Mouse (Mus musculus): ENCODE data around the gene Gm36864.
A peak's percentile ranks its signal among the peaks of the same experiment; 100 is the strongest.

Gm36864 gene

DNA sequence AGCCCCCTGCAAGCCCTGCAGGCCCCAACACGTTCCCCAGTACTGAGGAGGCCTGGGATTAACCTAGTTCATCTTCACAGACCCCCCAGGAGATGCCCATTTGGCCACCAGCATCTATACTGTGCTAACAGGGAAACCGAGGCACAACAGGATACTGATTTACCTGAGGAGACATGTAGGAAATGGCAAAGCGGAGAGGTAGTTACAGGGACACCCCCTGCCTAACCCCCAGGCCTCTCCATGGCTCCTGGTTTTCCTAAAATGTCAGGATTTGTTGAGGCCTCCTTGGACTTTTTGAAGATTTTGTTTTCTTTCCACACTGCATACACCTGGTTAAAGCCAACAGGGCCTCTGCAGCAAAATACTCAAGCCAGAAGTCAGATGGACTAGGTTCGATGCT, 21.3 kb downstream of the Gm36864 start, which contains the start of gene Acp4:
Acp4 (minus strand) TSS at position 101 of the 400 bp plus-strand sequence.
- DNase-seq (ENCODE audit: extremely low spot score): no peak

DNA sequence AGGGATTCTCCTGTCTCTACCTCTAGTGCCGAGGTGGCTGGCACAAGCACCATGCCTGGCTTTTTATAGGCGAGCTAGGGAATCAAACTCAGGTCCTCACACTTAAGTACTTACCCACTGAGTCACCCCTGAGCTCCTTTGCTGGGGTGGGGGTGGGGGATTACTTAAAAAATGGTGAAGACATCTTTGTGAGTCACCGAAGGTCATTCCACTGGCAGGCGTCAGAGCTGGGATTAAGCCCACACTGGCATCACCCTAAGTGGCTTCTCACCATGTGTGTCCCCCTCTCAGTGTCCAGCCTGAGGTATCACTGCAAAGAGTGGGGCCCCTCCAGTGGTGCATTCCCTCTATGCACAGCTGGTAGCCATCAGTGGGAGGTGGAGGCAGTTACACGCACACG, 24.4 kb downstream of the Gm36864 start:
- no peak for DNase-seq (ENCODE audit: extremely low spot score)

DNA sequence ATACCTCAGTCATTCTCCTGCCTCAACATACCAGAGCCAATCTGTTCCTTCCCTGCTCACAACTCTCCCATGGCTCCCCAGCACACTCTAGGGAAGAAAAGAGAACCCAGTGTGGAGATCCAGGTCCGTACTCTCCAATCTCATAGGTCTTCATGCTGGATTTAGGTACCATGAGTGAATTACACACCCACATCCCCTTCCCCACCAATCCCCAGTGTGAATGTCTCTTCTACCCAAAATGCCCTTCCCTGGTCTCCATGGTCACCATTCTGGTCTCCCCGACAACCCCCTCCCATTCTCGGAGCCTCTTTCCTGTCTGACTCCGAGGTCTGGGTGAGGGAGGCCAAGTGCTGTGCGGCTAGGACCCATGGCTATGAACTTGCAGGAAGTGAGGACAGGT, 25.2 kb downstream of the Gm36864 start, which contains the start of gene Gm15517:
Gm15517 (plus strand) TSS at position 301 of the 400 bp plus-strand sequence.
- DNase-seq (ENCODE audit: extremely low spot score): no peak

DNA sequence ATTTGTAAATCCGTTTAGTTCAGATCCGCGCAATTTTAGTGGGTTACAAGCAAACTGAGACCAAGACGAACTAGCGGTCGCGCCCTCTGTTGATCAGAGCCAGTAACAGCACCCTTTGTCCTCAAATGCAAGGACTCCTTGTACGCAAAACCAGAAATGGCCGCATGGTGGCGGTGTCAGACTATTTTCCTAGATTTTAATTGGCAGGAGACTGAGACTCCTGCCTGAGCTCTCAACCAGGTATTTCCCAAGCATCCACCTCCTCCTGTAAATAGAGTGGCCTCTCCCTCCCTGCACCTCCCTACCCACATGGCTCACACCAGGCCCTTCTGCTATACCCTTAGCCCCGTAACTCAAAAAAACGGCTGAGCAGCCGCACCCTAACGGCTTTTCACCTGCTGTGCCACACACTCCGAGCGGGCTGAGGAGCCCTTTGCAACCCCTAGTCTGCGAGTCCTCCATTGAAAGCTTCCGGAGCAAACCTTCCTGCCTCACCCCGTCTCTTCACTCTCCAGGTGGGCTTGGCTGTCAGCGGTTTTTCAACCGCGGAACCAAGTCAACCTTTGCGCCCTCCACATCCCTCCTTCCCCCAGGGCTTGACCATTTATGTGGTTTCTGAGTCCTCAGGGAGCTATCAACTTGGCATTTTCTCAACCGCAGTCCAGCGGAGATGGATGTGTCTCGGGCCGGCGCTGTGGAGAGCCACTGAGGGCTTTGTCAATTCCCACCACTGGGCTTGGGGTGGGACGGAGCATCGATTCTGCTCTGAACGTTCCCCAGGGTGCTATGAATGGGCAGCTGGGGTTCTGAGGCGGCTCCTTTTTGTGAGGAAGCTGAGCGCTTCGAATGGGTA, 27.0 kb downstream of the Gm36864 start:
- peak; percentile 94 for DNase-seq (ENCODE audit: extremely low spot score)

DNA sequence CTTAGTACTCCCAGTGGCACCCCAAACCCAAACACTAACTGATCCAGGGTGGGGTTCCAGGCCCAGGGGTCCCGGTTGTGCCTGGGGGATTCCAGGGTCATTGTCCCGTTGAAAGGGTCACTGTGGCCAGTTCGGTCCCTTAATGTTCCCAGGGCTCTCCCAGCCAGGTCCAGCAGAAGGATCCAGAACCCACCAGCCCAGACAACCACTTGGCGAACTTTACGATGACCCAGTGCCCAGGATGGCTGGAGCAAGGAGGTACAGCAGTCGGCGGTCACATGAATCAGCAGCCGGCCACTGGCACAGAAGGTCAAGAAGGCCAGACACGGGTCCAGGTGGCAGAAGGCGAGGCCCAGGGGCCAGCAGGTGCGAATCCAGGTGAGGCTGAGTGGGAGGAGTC, 32.1 kb downstream of the Gm36864 start:
- DNase-seq (ENCODE audit: extremely low spot score): no peak

DNA sequence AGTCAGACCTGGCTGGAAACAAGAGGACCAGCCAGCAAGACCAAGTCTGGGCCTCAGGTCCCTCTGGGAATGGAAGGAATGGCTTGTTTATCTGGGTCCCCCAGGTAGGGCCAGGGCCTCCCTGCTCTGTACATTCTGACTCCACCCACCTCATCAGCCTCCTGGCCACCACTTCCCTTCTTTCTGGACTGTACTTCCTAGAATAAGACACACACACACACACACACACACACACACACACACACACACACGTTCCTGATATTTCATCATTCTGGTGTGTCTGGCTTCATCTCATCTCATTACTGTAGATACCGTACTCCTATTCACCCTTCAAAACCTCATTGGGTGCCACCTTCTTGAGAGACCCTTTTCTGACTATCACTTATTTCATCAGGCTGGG, 33.4 kb downstream of the Gm36864 start:
- DNase-seq (ENCODE audit: extremely low spot score): no peak

DNA sequence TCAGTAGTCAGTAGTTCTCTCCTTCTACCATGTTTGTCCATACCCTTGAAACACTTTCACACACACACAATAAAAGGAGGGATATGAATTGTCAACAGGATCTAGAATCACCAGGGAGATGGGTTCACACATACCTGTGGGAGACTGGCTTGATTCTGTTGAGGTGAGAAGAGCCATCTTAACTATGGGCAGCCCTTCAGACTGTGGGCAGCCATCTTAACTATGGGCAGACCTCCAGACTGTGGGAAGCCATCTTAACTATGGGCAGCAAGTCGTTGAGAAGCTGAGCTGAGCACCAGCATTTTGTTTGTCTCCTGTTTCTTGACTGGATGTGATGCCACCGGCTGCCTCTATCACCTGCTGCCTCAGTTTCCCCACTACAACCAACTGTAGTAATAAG, 35.3 kb downstream of the Gm36864 start:
- DNase-seq (ENCODE audit: extremely low spot score): no peak

DNA sequence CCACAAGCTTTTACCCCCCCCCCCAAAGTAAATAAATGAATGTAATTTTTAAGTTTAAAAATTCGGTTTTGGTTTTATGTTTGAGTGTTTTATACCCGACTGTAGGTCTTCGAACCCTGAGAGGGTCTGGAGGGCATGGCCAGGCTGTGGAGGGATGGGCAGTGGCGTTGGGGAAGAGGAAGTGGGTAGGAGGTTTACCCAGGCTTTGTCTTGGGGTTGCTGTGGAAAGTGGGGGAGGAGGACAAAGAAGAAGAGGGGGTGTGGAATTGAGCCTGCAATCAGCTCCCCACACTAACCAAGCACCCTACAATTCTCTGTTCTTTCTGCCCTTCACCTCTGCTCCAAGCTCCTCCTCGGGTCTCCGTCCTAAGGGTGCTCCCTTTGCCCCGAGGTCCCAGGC, 36.6 kb downstream of the Gm36864 start:
- no peak for DNase-seq (ENCODE audit: extremely low spot score)

DNA sequence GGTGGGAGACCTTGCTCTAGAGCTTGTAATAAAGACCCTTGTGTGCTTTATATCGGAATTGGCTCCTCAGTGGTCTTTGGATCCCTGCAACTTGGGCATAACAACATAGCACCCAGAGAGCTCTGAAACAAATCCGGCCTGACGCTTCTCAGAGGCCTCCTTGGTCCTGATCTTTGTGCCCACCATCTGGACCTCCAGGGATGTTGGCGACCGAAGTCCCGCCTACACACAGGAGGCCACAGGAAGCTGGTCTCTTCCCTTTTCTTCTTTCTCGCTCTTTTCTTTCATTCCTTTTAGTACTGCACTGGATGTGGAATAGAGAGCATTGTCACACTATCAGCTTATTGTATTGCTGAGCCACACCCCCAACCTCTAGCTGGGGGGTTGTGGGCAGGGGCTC, 37.5 kb downstream of the Gm36864 start:
- no peak for DNase-seq (ENCODE audit: extremely low spot score)

DNA sequence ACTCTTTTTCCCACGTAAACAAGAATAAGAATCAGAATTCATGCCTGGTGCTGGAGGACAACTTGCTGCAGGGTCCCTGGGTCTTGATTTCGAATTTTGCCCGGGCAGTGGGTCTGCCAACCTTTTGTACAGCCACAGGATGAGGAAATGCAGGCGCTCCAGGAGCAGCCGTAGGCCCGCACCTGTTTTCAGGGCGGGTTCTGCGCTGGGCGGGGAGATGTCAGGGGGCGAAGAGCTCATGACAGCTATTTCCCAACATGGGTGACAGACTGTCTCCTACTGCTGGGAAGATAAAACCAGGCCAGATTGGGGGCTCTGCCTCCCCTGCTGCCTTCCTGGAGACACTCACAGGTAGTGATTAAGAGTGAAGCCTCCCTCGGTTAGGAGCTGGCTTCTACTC, 38.1 kb downstream of the Gm36864 start:
- DNase-seq (ENCODE audit: extremely low spot score): no peak

DNA sequence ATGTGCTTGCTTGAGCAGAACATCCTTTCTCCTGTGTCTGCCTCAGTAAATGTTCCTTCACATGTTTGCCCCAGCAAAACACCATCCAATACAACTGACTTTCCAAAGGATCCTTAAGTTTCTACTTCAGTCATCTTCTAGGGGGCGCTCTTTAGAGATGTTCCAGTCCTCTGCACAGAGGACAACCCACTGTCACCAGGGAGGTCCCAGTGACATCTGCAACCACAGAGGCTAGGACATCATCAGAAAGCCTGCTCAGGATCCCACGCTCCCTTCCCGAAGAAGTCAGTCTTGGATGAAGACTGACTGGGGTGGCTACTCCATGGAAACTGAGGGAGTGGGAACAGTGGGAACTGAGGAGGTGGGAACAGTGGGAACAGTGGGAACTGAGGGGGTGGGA, 39.6 kb downstream of the Gm36864 start:
- no peak for DNase-seq (ENCODE audit: extremely low spot score)

DNA sequence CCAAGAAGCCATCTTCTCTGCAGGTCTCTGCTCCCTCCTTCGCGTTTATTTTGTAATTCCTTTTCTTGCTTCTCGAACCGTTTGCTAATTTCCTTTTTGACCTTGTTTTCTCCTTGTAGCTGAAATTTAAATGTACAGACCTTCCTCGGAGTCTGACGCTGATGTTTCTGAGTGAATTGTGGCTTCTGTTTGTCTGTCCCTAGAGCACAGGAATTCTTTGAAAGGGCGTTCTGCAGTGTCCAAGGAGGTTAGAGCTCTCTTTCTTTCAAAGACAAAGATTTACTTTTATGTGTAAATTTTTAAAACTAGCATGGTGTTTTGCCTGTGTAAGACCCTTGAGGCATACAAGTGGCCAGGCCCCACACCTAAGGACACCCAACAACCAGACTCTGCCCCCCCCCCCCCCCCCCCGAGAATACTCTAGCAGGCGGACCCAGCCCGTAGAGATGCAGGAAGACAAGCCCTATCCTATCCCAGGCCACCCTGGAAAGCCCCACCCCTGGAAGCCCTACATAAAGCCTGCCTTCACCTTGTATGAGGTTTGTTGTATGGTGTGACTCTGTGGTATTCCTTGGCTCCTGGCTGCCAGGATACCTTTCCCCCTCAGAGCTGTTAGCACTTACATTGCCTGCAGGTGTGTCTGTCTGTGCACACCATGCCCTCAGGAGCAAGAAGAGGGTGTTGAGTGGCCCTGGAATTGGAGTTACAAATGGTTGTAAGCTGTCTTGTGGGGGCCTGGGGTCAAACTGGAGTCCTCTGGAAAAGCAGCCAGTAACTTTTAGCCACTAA, 40.7 kb downstream of the Gm36864 start:
- no peak for DNase-seq (ENCODE audit: extremely low spot score)

DNA sequence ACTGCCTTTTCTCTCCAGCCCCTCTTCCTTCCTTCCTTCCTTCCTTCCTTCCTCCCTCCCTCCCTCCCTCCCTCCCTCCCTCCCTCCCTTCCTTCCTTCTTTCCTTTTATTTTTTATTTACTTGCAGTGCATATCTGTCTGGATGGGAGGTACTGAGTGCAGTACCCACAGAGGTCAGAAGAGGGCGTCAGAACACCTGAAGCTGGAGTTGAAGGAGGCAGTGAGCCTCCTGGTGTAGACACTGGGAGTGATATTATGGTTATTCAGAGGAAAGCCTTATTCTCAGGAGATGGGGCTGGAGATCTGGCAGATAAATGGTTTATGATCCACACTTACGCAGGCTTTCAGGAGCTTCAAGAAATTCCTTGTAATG, 41.3 kb downstream of the Gm36864 start:
- peak; percentile 35 for DNase-seq (ENCODE audit: extremely low spot score)

DNA sequence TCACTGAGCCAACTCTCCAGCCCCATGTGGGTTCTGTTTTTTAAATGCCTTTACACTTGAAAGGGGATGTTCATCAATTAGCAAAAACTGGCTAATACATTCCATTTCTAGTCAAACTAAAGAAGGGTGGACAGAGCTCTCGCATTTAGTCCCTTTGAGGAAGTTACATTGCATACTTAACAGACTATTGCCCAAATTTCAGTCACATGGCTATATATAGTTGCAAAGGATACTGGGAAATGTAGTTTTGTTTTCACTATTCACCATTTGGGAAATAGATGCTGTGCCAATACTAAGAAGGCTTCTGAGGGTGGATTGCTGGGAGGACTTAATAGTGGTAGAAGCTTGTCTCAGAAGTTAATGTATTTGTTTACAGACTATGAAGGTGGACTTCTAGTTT, 45.0 kb downstream of the Gm36864 start:
- DNase-seq (ENCODE audit: extremely low spot score): no peak

DNA sequence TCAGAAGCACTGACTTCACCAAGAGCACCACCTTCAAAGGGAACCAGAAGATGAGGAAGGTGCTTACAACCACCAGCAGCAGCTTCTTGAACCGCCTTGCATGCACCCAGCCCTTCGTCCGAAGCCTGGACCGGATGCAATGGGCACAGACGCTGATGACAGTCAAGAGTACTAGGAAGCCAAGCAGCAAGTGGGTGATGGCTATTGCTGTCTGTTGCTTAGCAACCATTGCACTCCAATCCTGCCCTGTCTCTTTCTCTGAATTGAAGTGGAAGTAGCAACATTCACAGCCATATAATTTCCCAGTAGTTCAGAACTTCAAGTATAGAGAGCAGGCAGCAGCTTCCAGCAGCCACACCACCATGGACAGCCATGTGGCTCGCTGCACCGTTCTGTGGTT, 45.6 kb downstream of the Gm36864 start:
- no peak for DNase-seq (ENCODE audit: extremely low spot score)

DNA sequence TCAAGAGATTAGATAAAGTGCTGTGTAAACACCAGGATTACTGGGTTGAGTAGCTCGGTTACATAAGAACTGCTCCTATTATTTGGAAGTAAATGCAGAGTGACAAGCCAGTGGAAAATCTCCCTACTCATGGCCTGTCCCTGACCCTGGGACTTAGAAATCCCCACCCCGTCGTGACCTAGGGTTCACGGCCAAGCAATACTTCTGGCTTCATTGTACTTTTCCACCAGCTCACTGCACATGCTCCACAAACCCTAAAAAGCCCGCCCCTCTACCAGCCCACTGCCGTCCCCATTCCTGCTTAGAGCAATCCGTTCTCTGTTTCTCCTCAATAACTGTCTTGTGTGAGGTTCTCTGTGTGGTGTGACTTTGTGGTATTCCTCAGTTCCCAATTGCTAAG, 51.8 kb downstream of the Gm36864 start:
- no peak for DNase-seq (ENCODE audit: extremely low spot score)

DNA sequence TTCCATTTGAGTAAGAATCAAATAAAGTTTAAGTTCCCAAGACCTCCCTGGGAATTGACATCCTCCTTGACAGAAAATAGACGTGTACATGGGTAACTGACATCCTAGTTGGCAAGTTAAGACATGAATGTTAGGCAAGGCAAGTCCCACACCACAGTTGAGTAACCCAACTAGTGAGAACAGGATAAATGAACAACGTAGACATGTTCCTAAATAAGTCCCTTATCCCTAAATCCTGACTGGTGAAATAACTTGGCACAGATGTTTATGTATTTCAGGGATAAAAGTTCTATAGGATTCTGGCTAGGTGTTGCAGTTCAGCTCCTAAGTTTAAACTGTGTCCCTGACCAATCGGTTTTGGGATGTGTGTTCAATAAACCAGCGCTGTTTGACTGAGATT, 55.0 kb downstream of the Gm36864 start:
- DNase-seq (ENCODE audit: extremely low spot score): no peak

DNA sequence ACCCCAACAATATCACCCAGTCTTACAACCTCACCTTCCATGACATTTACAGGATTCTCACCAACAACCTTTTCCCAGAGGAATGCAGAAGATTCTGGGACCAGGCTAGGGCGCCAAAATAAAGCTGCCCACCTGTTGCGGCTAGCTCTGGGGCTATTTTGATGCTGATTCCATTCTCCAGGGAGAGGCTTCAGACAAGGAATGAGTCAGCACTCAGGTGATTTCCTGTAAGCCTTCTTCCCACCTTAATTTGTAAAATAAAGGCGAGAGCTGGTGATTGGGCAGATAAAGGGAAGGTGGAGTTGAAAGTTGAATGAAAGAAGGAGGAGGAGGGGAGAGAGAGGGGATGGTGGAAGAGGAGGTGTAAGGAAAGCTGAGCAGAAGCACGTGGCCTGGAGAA, 55.4 kb downstream of the Gm36864 start:
- DNase-seq (ENCODE audit: extremely low spot score): no peak

All from embryo, embryonic 9.5 days (tissue).